Mouse (Mus musculus) limb, embryonic 12.5 days (tissue): ENCODE data around the gene Surf4. TPM values are rescaled to one million over a fixed set of nuclear protein-coding genes. Genes with fewer than 3 reads are reported as not detected.

Source experiments
- ATAC-seq: fragments of 200-750 bp; cut with Nextera tagmentation; 2 replicates; pipeline ENCODE4 v1.8.0; 2017; ENCODE audit warnings: low read depth, moderate TSS enrichment; ENCODE audit not compliant: insufficient number of reproducible peaks, insufficient read depth, low FRiP score, low TSS enrichment
- H3K27ac ChIP-seq: fragments of 300-500 bp; sonication (generic); 2 replicates; pipeline ENCODE4 v1.5.1; 2016; ENCODE audit warnings: mild to moderate bottlenecking, moderate library complexity
- H3K27me3 ChIP-seq: fragments of 300-500 bp; sonication (generic); 2 replicates; pipeline ENCODE4 v1.6.1; 2016; ENCODE audit warnings: mild to moderate bottlenecking, moderate library complexity
- H3K36me3 ChIP-seq: fragments of 300-500 bp; sonication (generic); 2 replicates; pipeline ENCODE4 v1.6.1; 2016; ENCODE audit warnings: mild to moderate bottlenecking, moderate library complexity
- H3K4me1 ChIP-seq: fragments of 300-500 bp; sonication (generic); replicated peaks from 2 replicates; pipeline ENCODE4 v1.6.1; 2016
- H3K4me2 ChIP-seq: fragments of 300-500 bp; sonication (generic); 2 replicates; pipeline ENCODE4 v1.6.1; 2016; ENCODE audit warnings: mild to moderate bottlenecking, moderate library complexity
- H3K4me3 ChIP-seq: fragments of 300-500 bp; sonication (generic); replicated peaks from 2 replicates; pipeline ENCODE4 v1.5.1; 2016; ENCODE audit warnings: mild to moderate bottlenecking
- H3K9ac ChIP-seq: fragments of 300-500 bp; sonication (generic); replicated peaks from 2 replicates; pipeline ENCODE4 v1.6.1; 2016; ENCODE audit warnings: mild to moderate bottlenecking, moderate library complexity
- H3K9me3 ChIP-seq: fragments of 300-500 bp; sonication (generic); 2 replicates; pipeline ENCODE4 v1.6.1; 2016; ENCODE audit warnings: mild to moderate bottlenecking, moderate library complexity
- WGBS: fragments of 180-500 bp; shearing (Covaris S2); methylation state at CpG from one replicate; pipeline ENCODE4 v1.1.7; 2016; 5-methylcytosine and 5-hydroxymethylcytosine counted together
- polyA plus RNA-seq: library from polyadenylated mRNA; unstranded; fragments of >200 nt; fragmentation: Nextera tagmentation; extraction: Ambion mirVana; gene quantifications from 2 replicates; pipeline ENCODE4 v1.2.1, GENCODE M21; 2016

The Surf4 gene
- polyA plus RNA-seq, 1 experiment from 2014 or later = 188 TPM

GRCm38 (mm10) chr2:26910994-26911765 is 22.5 kb downstream of the Surf4 start:
- Histone ChIP-seq H3K27me3 (no peaks in the 10 kb centered on the region), H3K27ac (peak overlapping the region; percentile 95), H3K4me3 (peak overlapping the region; percentile 85), H3K36me3 (peaks cover 62% of the 10 kb centered on the region), H3K9me3 (no peaks in the 10 kb centered on the region), H3K4me1 (peaks cover 45% of the 10 kb centered on the region), H3K4me2 (peak overlapping the region; percentile 100), H3K9ac (peak overlapping the region; percentile 97)
- WGBS = under 1% methylated on average over 37 of the region's 37 CpGs
- no peak for ATAC-seq

- Histone ChIP-seq H3K27me3 (no peaks in the 10 kb centered on the region), H3K27ac (peak within 1 kb of the TSS; percentile 95), H3K4me3 (peak within 1 kb of the TSS; percentile 85), H3K9me3 (no peaks in the 10 kb centered on the region), H3K4me2 (peak within 1 kb of the TSS; percentile 100), H3K36me3 (peaks cover 70% of the 10 kb centered on the region), H3K9ac (peak within 1 kb of the TSS; percentile 97), H3K4me1 (peaks cover 39% of the 10 kb centered on the region)
- peak; percentile 84 for ATAC-seq
- WGBS = under 1% methylated on average over 74 of the region's 74 CpGs
Observed at GRCm38 (mm10) chr2:26910124-26910993, 23.4 kb downstream of the Surf4 start, which contains the start of the genes Med22 and Rpl7a. TSS of gene Med22 (minus strand) at chr2:26910677. TSS of gene Rpl7a (plus strand) at chr2:26910764.

GRCm38 (mm10) chr2:26909387-26909784 is 24.3 kb downstream of the Surf4 start:
- Histone ChIP-seq H3K9me3 (no peaks in the 10 kb centered on the region), H3K27me3 (no peaks in the 10 kb centered on the region), H3K4me2 (peak overlapping the region; percentile 100), H3K36me3 (peaks cover 75% of the 10 kb centered on the region), H3K27ac (peak overlapping the region; percentile 95; the same call in 1 of the 2 replicates), H3K4me1 (peaks cover 31% of the 10 kb centered on the region), H3K9ac (peak overlapping the region; percentile 97), H3K4me3 (peak overlapping the region; percentile 85)
- no peak for ATAC-seq

- H3K4me1 ChIP-seq = peaks cover 34% of the 10 kb centered on the region
- H3K9ac ChIP-seq = peak overlapping the region; percentile 55; the same call in 1 of the 2 replicates
- H3K9me3 ChIP-seq = no peaks in the 10 kb centered on the region
- no peak for ATAC-seq
- peak overlapping the region; percentile 85 for H3K4me3 ChIP-seq
- peak overlapping the region; percentile 100 for H3K4me2 ChIP-seq
- H3K36me3 ChIP-seq = peaks cover 75% of the 10 kb centered on the region
- 84% methylated on average over 18 of the region's 18 CpGs for WGBS
- no peaks in the 10 kb centered on the region for H3K27me3 ChIP-seq
- no peak overlapping the region for H3K27ac ChIP-seq
Observed at GRCm38 (mm10) chr2:26908710-26909386, 24.9 kb downstream of the Surf4 start.

GRCm38 (mm10) chr2:26907109-26907508 is 26.6 kb downstream of the Surf4 start:
- no peak for ATAC-seq
- Histone ChIP-seq H3K4me1 (peaks cover 30% of the 10 kb centered on the region), H3K4me2 (no peak overlapping the region), H3K27ac (no peak overlapping the region), H3K4me3 (no peak overlapping the region), H3K9ac (no peak overlapping the region), H3K9me3 (no peaks in the 10 kb centered on the region), H3K36me3 (peaks cover 57% of the 10 kb centered on the region), H3K27me3 (no peaks in the 10 kb centered on the region)
- WGBS = 76% methylated on average over 4 of the region's 4 CpGs

GRCm38 (mm10) chr2:26906431-26906830 is 27.3 kb downstream of the Surf4 start:
- H3K4me3 ChIP-seq = no peak overlapping the region
- no peak for ATAC-seq
- H3K27me3 ChIP-seq = no peaks in the 10 kb centered on the region
- peaks cover 31% of the 10 kb centered on the region for H3K4me1 ChIP-seq
- no peaks in the 10 kb centered on the region for H3K9me3 ChIP-seq
- WGBS = 92% methylated on average over 3 of the region's 3 CpGs
- H3K9ac ChIP-seq = 0 out of 2 replicates have a peak overlapping the region, but pooled peaks have one; percentile 12
- no peak overlapping the region for H3K27ac ChIP-seq
- no peak overlapping the region for H3K4me2 ChIP-seq
- H3K36me3 ChIP-seq = peaks cover 50% of the 10 kb centered on the region

GRCm38 (mm10) chr2:26905936-26906335 is 27.8 kb downstream of the Surf4 start:
- Histone ChIP-seq H3K36me3 (peaks cover 48% of the 10 kb centered on the region), H3K4me1 (peaks cover 34% of the 10 kb centered on the region), H3K9me3 (no peaks in the 10 kb centered on the region), H3K4me3 (no peak overlapping the region), H3K27me3 (no peaks in the 10 kb centered on the region), H3K4me2 (no peak overlapping the region), H3K9ac (no peak overlapping the region), H3K27ac (no peak overlapping the region)
- WGBS = 100% methylated on average over 2 of the region's 2 CpGs
- ATAC-seq = no peak

GRCm38 (mm10) chr2:26903311-26903710 is 30.4 kb downstream of the Surf4 start:
- Histone ChIP-seq H3K4me3 (peak overlapping the region; percentile 80), H3K9ac (peak overlapping the region; percentile 72), H3K9me3 (no peaks in the 10 kb centered on the region), H3K27me3 (no peaks in the 10 kb centered on the region), H3K27ac (peak overlapping the region; percentile 87), H3K4me1 (peaks cover 20% of the 10 kb centered on the region), H3K4me2 (peak overlapping the region; percentile 80), H3K36me3 (peaks cover 68% of the 10 kb centered on the region)
- no peak for ATAC-seq
- WGBS = 12% methylated on average over 7 of the region's 7 CpGs

GRCm38 (mm10) chr2:26902467-26903220 is 31.1 kb downstream of the Surf4 start, which contains the start of gene Surf6:
TSS of gene Surf6 (minus strand) at chr2:26902879.
- Histone ChIP-seq H3K27me3 (no peaks in the 10 kb centered on the region), H3K4me3 (peak within 1 kb of the TSS; percentile 80), H3K9ac (peak within 1 kb of the TSS; percentile 72), H3K4me1 (peaks cover 18% of the 10 kb centered on the region), H3K4me2 (peak within 1 kb of the TSS; percentile 80), H3K9me3 (no peaks in the 10 kb centered on the region), H3K27ac (peak within 1 kb of the TSS; percentile 87), H3K36me3 (peaks cover 68% of the 10 kb centered on the region)
- peak; percentile 94 for ATAC-seq
- WGBS = under 1% methylated on average over 41 of the region's 41 CpGs

- Histone ChIP-seq H3K9me3 (no peaks in the 10 kb centered on the region), H3K4me3 (peak overlapping the region; percentile 80), H3K4me1 (peaks cover 18% of the 10 kb centered on the region), H3K27me3 (no peaks in the 10 kb centered on the region), H3K36me3 (peaks cover 68% of the 10 kb centered on the region), H3K9ac (peak overlapping the region; percentile 72), H3K4me2 (peak overlapping the region; percentile 80), H3K27ac (no peak overlapping the region)
- ATAC-seq = no peak
- 4% methylated on average over 7 of the region's 7 CpGs for WGBS
Observed at GRCm38 (mm10) chr2:26901834-26902400, 31.8 kb downstream of the Surf4 start.
